Mouse (Mus musculus): ENCODE data around the gene Vmn2r9. TPM values are rescaled to one million over a fixed set of nuclear protein-coding genes. Genes with fewer than 3 reads are reported as not detected.
"Not testable (repeated sequence)": the region's sequence is repeated elsewhere in the genome, so short reads cannot be mapped to it uniquely, and the experiment has no call there.

Gene Vmn2r9
- total and polyA plus RNA-seq, 3 experiments: not detected

GRCm38 (mm10) chr5:108790385-108790784, 62.0 kb downstream of the Vmn2r9 start:
- peak; percentile 11; the same call in 1 of the 2 replicates for TF ChIP-seq SMC3 (IDR thresholded peaks at IDR 0.05; ENCODE audit: low read depth, low read length)
- TF ChIP-seq CTCF (conservative IDR thresholded peaks at IDR 0.05 in 1 of 2, IDR thresholded peaks at IDR 0.05 in 1 of 2; ENCODE audit: low read depth in 2 of 2, low read length in 2 of 2): peak in 1 of 2 experiments; percentile 52; a peak in 3 of 4 replicates
- peak; percentile 17 for TF ChIP-seq RAD21 (IDR thresholded peaks at IDR 0.05; ENCODE audit: low read depth, low read length)
- DNase-seq (ENCODE audit: extremely low read depth); H3K9me3 ChIP-seq (replicated peaks; ENCODE audit: low read length); H3K4me3 ChIP-seq (replicated peaks in 1 of 3; ENCODE audit: low read depth in 2 of 3, low read length in 2 of 3, poor library complexity in 1 of 3); H3K4me2 ChIP-seq (ENCODE audit: insufficient read depth, low read depth, poor library complexity, severe bottlenecking); H3K9ac ChIP-seq (ENCODE audit: insufficient read depth, low read depth); in situ Hi-C loops (cut with MboI; ENCODE audit: low pct_ligation_motif_present, low pct_unique_long_range_greater_than_20kb, low sequenced_read_pairs); dilution Hi-C loops (cut with MboI; ENCODE audit: extremely low pct_ligation_motif_present, extremely low pct_unique_long_range_greater_than_20kb, low sequenced_read_pairs); H3K27me3 ChIP-seq (replicated peaks); H3K4me1 ChIP-seq (ENCODE audit: control insufficient read depth in 1 of 2, insufficient read depth in 2 of 2); H3K27ac ChIP-seq (ENCODE audit: insufficient read depth, low read depth); H3K36me3 ChIP-seq (replicated peaks in 1 of 2; ENCODE audit: control insufficient read depth in 1 of 2, insufficient read depth in 1 of 2, low read length in 1 of 2); H3K79me2 ChIP-seq (replicated peaks; ENCODE audit: control insufficient read depth, extremely low read depth, insufficient read depth, poor library complexity, severe bottlenecking): not testable (repeated sequence)

Other genes starting within 250 kb of the Vmn2r9 start
- 61.6 and 67.3 TPM in 2 replicates for gene Gak, start 222.8 kb downstream of the Vmn2r9 start, total RNA-seq (2012; rRNA removed)
- 49.9 and 50.7 TPM in 2 replicates for gene Gak, start 222.8 kb downstream of the Vmn2r9 start, total RNA-seq (2014; rRNA removed)
- gene Gak, start 222.8 kb downstream of the Vmn2r9 start, polyA plus RNA-seq (2012; ENCODE audit: insufficient read length, low read depth): 59.0 and 65.2 TPM in 2 replicates
- 15.5 and 20.3 TPM in 2 replicates for gene Tmem175, start 222.8 kb downstream of the Vmn2r9 start, total RNA-seq (2012; rRNA removed)
- gene Tmem175, start 222.8 kb downstream of the Vmn2r9 start, total RNA-seq (2014; rRNA removed): 18.3 and 25.4 TPM in 2 replicates
- gene Tmem175, start 222.8 kb downstream of the Vmn2r9 start, polyA plus RNA-seq (2012; ENCODE audit: insufficient read length, low read depth): 20.0 and 21.4 TPM in 2 replicates
- gene Idua, start 192.3 kb downstream of the Vmn2r9 start, total RNA-seq (2012; rRNA removed): 4.0 and 5.8 TPM in 2 replicates
- gene Idua, start 192.3 kb downstream of the Vmn2r9 start, total RNA-seq (2014; rRNA removed): 2.1 and 2.3 TPM in 2 replicates
- 10.6 and 10.8 TPM in 2 replicates for gene Idua, start 192.3 kb downstream of the Vmn2r9 start, polyA plus RNA-seq (2012; ENCODE audit: insufficient read length, low read depth)
- 8.5 and 9.1 TPM in 2 replicates for gene Dgkq, start 182.9 kb downstream of the Vmn2r9 start, total RNA-seq (2012; rRNA removed)
- 3.7 and 5.5 TPM in 2 replicates for gene Dgkq, start 182.9 kb downstream of the Vmn2r9 start, total RNA-seq (2014; rRNA removed)
- gene Dgkq, start 182.9 kb downstream of the Vmn2r9 start, polyA plus RNA-seq (2012; ENCODE audit: insufficient read length, low read depth): 4.4 and 5.0 TPM in 2 replicates
- 0.08 TPM in 2 replicates for gene Slc26a1, start 177.0 kb downstream of the Vmn2r9 start, total RNA-seq (2012; rRNA removed)
- not detected in 2 replicates for gene Slc26a1, start 177.0 kb downstream of the Vmn2r9 start, total RNA-seq (2014; rRNA removed)
- gene Slc26a1, start 177.0 kb downstream of the Vmn2r9 start, polyA plus RNA-seq (2012; ENCODE audit: insufficient read length, low read depth): 0.07 and 0.11 TPM in 2 replicates
- gene Fgfrl1, start 160.2 kb downstream of the Vmn2r9 start, total RNA-seq (2012; rRNA removed): 0.55 and 0.64 TPM in 2 replicates
- 0.17 TPM in 1 of 2 replicates, not detected in the other for gene Fgfrl1, start 160.2 kb downstream of the Vmn2r9 start, total RNA-seq (2014; rRNA removed)
- gene Fgfrl1, start 160.2 kb downstream of the Vmn2r9 start, polyA plus RNA-seq (2012; ENCODE audit: insufficient read length, low read depth): 0.26 and 0.64 TPM in 2 replicates
- not detected in 2 replicates for gene Rnf212, start 77.6 kb downstream of the Vmn2r9 start, total RNA-seq (2012; rRNA removed)
- gene Rnf212, start 77.6 kb downstream of the Vmn2r9 start, total RNA-seq (2014; rRNA removed): not detected in 2 replicates
- not detected in 2 replicates for gene Rnf212, start 77.6 kb downstream of the Vmn2r9 start, polyA plus RNA-seq (2012; ENCODE audit: insufficient read length, low read depth)
- gene Tmed11, start 57.2 kb downstream of the Vmn2r9 start, total RNA-seq (2012; rRNA removed): not detected in 2 replicates
- not detected in 2 replicates for gene Tmed11, start 57.2 kb downstream of the Vmn2r9 start, total RNA-seq (2014; rRNA removed)
- gene Tmed11, start 57.2 kb downstream of the Vmn2r9 start, polyA plus RNA-seq (2012; ENCODE audit: insufficient read length, low read depth): not detected in 2 replicates
- not detected in 2 replicates for gene Vmn2r8, start 43.8 kb downstream of the Vmn2r9 start, total RNA-seq (2012; rRNA removed)
- not detected in 2 replicates for gene Vmn2r8, start 43.8 kb downstream of the Vmn2r9 start, total RNA-seq (2014; rRNA removed)
- not detected in 2 replicates for gene Vmn2r8, start 43.8 kb downstream of the Vmn2r9 start, polyA plus RNA-seq (2012; ENCODE audit: insufficient read length, low read depth)
- gene Vmn2r10, start 153.9 kb upstream of the Vmn2r9 start, total RNA-seq (2012; rRNA removed): not detected in 2 replicates
- gene Vmn2r10, start 153.9 kb upstream of the Vmn2r9 start, total RNA-seq (2014; rRNA removed): not detected in 2 replicates
- gene Vmn2r10, start 153.9 kb upstream of the Vmn2r9 start, polyA plus RNA-seq (2012; ENCODE audit: insufficient read length, low read depth): 0.06 TPM in 1 of 2 replicates, not detected in the other
- not detected in 2 replicates for gene Vmn2r11, start 207.0 kb upstream of the Vmn2r9 start, total RNA-seq (2012; rRNA removed)
- not detected in 2 replicates for gene Vmn2r11, start 207.0 kb upstream of the Vmn2r9 start, total RNA-seq (2014; rRNA removed)
- gene Vmn2r11, start 207.0 kb upstream of the Vmn2r9 start, polyA plus RNA-seq (2012; ENCODE audit: insufficient read length, low read depth): not detected in 2 replicates
- not detected in 2 replicates for gene Vmn2r12, start 245.3 kb upstream of the Vmn2r9 start, total RNA-seq (2012; rRNA removed)
- gene Vmn2r12, start 245.3 kb upstream of the Vmn2r9 start, total RNA-seq (2014; rRNA removed): not detected in 2 replicates
- gene Vmn2r12, start 245.3 kb upstream of the Vmn2r9 start, polyA plus RNA-seq (2012; ENCODE audit: insufficient read length, low read depth): not detected in 2 replicates